Mouse (Mus musculus): ENCODE results near the gene 1810037I17Rik.

Gene 1810037I17Rik

DNA sequence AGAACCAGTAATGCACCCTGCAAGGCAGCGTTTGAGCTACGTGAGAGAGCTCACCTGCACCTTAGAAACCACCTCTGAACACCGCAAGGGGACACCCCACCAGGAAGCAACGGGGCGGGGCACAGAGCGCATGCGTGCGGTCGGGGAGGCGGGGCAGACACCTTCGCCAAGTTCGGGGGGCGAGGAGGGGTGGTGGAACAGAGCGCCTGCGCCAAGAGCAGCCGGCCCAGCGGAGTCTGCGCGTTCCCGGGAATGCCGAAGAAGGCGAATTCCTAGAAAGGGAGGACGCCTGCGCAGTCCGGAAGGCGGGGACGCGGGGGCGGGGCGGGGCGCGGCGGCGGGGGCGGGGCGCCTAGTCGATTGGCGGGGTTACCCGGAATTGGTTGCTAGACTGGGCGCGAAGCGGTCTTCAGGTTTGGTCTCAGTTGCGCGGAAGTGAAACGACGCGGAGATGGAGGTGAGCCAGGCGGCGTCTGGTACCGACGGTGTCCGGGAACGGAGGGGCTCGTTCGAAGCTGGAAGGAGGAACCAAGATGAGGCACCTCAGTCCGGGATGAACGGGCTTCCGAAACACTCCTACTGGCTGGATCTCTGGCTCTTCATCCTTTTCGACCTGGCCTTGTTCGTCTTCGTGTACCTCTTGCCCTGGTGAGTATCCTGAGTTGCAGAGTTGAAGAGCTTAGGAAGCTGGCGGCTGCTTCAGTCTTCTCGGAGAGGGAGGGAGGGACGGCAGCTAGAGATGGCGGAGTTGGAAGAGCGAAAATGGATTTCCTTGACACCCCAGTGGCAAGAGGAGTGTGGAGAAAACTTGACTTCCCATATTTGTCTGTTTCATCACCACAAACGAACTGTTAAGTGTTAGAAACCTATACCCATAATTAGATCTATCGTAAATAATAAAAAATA is at the start of gene 1810037I17Rik:
TSS of gene 1810037I17Rik (plus strand) at position 195 of the 906 bp plus-strand sequence.
- DNase-seq (ENCODE audit: extremely low spot score, low spot score), result peak; percentile 97

DNA sequence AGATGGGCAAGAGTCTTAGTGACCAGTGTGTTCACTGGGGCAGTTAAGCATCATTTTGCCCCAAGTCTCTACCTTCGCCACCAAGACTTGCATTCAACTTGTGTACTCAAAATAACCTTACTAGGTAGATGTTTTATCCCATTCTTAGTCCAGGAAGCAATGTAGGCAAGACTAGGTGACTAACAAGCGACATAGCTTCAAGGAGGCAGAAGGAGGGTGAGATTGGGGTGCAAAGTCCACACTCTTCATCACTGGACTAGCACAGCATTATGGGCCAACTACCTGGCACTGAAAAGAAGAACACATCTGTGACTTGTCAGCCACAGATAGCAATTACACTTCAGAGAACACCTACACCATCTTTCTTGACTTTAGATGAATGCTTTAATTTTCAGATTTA is 47.1 kb upstream of the 1810037I17Rik start:
- no peak for DNase-seq (ENCODE audit: extremely low spot score, low spot score)

- no peak for DNase-seq (ENCODE audit: extremely low spot score, low spot score)
Measured at GRCm38 (mm10) chr3:122877543-122877942, 46.5 kb upstream of the 1810037I17Rik start.

GRCm38 (mm10) chr3:122878705-122879315 is 45.2 kb upstream of the 1810037I17Rik start:
- no peak for DNase-seq (ENCODE audit: extremely low spot score, low spot score)

GRCm38 (mm10) chr3:122887505-122888301 is 36.3 kb upstream of the 1810037I17Rik start:
- DNase-seq (ENCODE audit: extremely low spot score, low spot score), result no peak

DNA sequence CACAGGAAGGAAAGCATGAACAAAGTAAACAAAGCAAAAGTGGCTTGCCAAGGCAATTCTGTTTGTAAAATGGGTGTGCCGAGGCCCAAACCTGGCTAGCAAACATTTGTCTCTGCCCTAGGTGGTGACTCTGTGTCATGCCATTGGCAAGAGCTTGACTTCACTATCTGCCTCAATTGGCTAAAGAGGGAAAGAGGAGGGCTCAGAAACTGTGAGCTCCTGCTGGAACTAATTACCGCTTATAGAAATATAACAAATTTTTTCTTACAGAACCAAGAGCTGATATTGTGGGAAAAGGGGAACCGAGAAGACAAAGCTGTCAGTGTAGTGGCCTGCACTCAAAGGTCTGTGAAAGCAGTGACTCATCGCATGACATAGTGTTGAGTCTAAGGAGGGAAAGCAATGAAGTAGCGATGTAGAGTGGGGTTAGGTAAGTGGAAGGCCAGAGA is 35.6 kb upstream of the 1810037I17Rik start:
- DNase-seq (ENCODE audit: extremely low spot score, low spot score), result no peak

GRCm38 (mm10) chr3:122894772-122895171 is 29.2 kb upstream of the 1810037I17Rik start, which contains the start of gene Fabp2:
TSS of gene Fabp2 (plus strand) at chr3:122895072.
- DNase-seq (ENCODE audit: extremely low spot score, low spot score), result no peak

- DNase-seq (ENCODE audit: extremely low spot score, low spot score), result no peak
Measured at GRCm38 (mm10) chr3:122895189-122895731, 28.7 kb upstream of the 1810037I17Rik start.

DNA sequence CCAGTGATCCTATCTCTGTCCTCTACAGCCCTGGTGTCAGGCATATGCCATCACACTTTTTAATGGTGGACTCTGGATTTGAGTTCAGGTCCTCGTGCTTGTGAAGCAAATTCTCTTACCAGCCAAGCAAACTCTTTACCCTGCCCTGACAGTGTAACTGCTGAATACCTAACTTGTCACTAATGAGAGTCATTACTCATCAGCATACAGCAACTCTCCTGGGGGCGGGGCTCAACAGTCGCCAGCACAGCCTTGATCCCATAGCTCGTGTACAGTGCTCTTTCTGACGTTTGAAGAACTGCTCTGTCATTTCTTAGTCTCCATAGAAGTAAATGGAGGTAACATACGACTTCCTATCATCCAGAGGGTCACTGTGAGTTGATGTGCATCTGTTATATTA is 25.7 kb upstream of the 1810037I17Rik start:
- DNase-seq (ENCODE audit: extremely low spot score, low spot score), result no peak

- DNase-seq (ENCODE audit: extremely low spot score, low spot score), result peak; percentile 53
Measured at GRCm38 (mm10) chr3:122903746-122904433, 20.1 kb upstream of the 1810037I17Rik start.

DNA sequence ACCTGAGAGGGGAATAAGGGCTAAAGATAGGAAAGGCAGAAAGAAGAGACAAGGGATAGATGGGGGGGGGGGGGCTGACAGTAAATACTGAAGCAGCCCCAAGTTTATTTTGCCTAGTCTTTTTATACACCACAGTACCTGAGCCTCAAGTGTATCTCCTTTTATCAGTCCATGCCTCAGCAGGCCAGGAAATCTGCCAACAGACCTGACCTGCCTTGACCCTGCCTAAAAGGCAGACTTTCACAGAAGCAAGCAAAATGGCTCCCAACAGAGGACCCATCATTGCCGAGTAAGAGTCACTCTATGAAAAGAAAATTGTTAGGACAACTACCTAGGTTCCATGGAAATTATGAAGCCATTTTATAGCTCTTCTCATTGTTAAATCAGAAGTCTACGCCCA is 16.2 kb upstream of the 1810037I17Rik start:
- no peak for DNase-seq (ENCODE audit: extremely low spot score, low spot score)

GRCm38 (mm10) chr3:122915493-122915892 is 8.5 kb upstream of the 1810037I17Rik start:
- no peak for DNase-seq (ENCODE audit: extremely low spot score, low spot score)

DNA sequence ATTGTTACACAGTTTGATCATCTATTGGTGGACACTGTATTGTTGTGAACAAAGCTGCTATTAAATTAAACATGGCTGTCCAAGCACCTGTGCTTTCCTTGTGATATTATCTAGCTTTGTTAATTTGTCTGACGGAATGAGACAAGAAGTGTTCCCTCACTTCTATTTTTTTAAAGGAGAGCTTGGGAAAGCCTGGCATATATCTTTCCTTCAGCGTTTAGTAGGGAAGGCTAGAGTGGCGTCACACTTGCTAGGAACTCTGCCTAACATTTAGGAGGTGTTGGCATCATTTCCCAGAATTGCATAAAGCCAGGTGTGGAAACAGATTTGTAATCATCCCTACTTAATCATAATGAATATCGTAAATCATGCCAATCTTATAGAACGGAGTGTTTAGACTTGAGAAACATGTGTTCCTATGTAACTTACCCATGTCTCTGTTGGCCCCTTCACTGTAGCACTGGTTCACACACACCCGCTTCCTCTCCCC is 7.8 kb upstream of the 1810037I17Rik start:
- DNase-seq (ENCODE audit: extremely low spot score, low spot score), result no peak

- DNase-seq (ENCODE audit: extremely low spot score, low spot score), result no peak
Measured at GRCm38 (mm10) chr3:122918672-122919071, 5.3 kb upstream of the 1810037I17Rik start.

DNA sequence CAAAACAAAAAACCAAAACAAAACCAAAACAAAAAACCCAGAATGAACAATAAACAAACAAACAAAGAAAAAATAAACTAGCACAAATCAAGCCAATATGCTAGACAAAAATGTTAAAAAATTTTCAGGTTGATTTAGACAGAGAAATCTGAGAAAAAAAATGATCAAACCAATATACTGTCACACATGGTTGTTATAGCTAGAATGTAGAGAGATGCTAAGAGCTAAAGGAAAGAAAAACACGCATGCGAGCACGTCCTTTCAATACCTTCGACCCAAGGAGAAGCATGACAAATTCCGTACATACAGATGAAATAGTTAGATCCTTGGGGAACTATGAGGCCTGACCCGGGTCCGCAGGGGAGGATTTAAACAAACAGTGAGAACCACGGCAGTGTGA is 4.7 kb upstream of the 1810037I17Rik start, which contains the start of gene Gm10959:
TSS of gene Gm10959 (minus strand) at position 101 of the 400 bp plus-strand sequence.
- no peak for DNase-seq (ENCODE audit: extremely low spot score, low spot score)

- no peak for DNase-seq (ENCODE audit: extremely low spot score, low spot score)
Measured at GRCm38 (mm10) chr3:122920572-122921435, 3.2 kb upstream of the 1810037I17Rik start.

DNA sequence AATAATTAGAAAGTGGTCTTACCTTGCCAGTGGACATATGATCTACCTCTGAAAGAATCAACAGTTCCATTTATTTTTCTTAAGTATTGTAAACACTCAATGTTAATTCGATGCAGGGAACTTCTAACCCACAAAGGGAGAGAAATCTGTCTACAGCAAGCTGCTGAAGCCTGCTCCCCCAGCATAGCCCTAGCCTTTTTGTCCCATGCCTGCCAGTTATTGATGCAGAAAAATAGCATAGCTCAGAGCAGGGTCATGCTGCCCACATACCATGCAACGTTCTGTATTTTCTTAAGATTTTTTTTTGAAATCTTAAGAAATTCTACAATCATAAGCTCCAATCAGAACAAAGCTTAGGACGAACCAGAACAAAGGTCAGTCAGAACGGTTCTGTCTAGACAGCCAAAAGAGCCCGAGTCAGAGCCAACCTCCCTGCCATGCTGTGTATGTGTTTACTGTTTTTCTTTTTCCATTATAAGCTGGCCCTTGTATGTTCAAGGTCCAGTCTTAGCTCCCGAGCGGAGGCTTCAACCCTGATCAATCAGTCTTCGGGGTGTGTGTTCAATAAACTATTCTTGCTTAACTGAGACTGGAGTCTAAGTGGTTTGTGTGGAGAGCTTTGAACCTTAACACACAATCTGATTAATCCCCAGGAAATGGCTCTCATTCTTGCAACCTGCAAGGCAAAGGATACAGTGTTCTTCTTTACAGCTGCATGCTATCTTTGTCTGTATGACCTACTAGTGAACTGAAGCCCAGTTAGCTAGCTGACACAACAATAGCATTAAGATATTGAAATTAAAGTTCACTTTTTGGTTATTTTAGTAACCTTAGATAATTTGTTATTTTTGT is 2.1 kb upstream of the 1810037I17Rik start:
- DNase-seq (ENCODE audit: extremely low spot score, low spot score), result no peak

- no peak for DNase-seq (ENCODE audit: extremely low spot score, low spot score)
Measured at GRCm38 (mm10) chr3:122923147-122923546, 856 bp upstream of the 1810037I17Rik start.

DNA sequence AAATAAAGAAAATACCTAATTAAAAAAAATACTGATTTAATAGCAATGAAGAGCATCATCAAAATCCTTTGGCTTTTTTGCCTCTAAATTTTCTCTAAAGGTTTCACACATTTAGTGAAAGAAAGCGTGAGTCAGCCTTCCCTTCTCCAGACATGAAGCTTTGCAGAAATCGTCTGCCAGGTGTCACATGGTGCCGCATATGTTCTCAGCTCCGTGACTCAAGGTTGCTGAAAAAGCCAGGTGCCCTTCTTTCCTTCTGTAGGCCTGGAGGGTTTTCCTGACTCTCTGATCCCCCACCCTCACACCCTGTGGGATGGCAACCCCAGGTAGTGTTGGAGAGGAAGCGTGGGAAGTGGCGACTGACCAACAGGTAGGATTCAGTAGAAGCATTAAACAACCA is 5.7 kb downstream of the 1810037I17Rik start:
- DNase-seq (ENCODE audit: extremely low spot score, low spot score), result no peak
